ENCODE assay signal across 16 mouse cellular contexts in genomic region chrX:23677511-23677910, GRCm38 (mm10). TPM values are rescaled to one million over a fixed set of nuclear protein-coding genes. Genes with fewer than 3 reads are reported as not detected.
A peak's percentile ranks its signal among the peaks of the same experiment; 100 is the strongest.
DNase-seq lines count a peak whose midpoint lies in the region; ATAC-seq lines count a peak whose summit lies in the region.
"Had no signal": no experiment of that assay in that cellular context is flagged by ENCODE, and none has a peak within 500 bp of the region (broad histone marks: within the 10 kb centered on the region; RNA-seq: fewer than 3 reads in every experiment).

No protein-coding gene starts in this region.

- 0 out of 2 replicates have a peak, but pooled peaks have one; percentile 7 for ATAC-seq in granulocyte monocyte progenitor cell, adult 5-6 weeks (replicated peaks; ENCODE audit: poor library complexity, severe bottlenecking)
- no peak for ATAC-seq in inflammation-experienced regulatory T-cells, adult 6 months
- ATAC-seq: forebrain, embryonic 14.5 days had no signal

- intact Hi-C loops in heart, postnatal 36 days (cut with DNase I), result no loop called here
- intact Hi-C loops in heart, postnatal 10 days (cut with DNase I), result no loop called here
- intact Hi-C loops in heart, postnatal 25 days (cut with DNase I), result no loop called here
- intact Hi-C loops in left cerebral cortex, postnatal 25 days (cut with DNase I), result no loop called here

- DNase-seq in heart, adult 18-20 months, result peak; percentile 17 to 19
- no peak for DNase-seq in heart, postnatal 36 days
- DNase-seq in heart, postnatal 10 days, result peak; percentile 5 to 10
- DNase-seq in heart, postnatal 25 days (ENCODE audit: low spot score), result no peak
- no peak for DNase-seq in left cerebral cortex, postnatal 25 days (ENCODE audit: low spot score in 2 of 2)
- DNase-seq: adrenal gland, adult 2 months; adrenal gland, postnatal 25 days; cerebellum, adult 2 months; cerebellum, postnatal 10 days; embryo, embryonic 11 days; gastrocnemius, adult 2 months; gastrocnemius, postnatal 25 days; kidney, adult 2 months had no signal

RNA-seq across cellular contexts. Expression of gene Wdr44, which starts 15.3 kb away (rescaled TPM):
- total RNA-seq in heart, adult 18-20 months (2021), result 10 to 100 TPM in 1 of 2 experiments, 1 to 10 TPM in 1; 9.3 to 10.5 TPM
- 10 to 100 TPM in 1 of 2 experiments, 1 to 10 TPM in 1; 8.2 to 10.4 TPM for total RNA-seq in heart, postnatal 36 days (2021)
- total RNA-seq in heart, postnatal 10 days (2021), result 10 to 100 TPM; 11.6 to 11.9 TPM
- 10 to 100 TPM in 1 of 2 experiments, 1 to 10 TPM in 1; 9.7 to 10.4 TPM for total RNA-seq in heart, postnatal 25 days (2021)
- 6.4 and 6.7 TPM in 2 replicates for total RNA-seq in granulocyte monocyte progenitor cell, adult 5-6 weeks (2014; fragmentation: Nextera tagmentation)
- total RNA-seq in granulocyte monocyte progenitor cell, adult 5-6 weeks (2017), result 7.8 and 12.7 TPM in 2 replicates
- polyA plus RNA-seq in inflammation-experienced regulatory T-cells, adult 6 months (2017; shearing (Covaris generic)), result 10 to 100 TPM; 29.9 to 46.9 (median 37.7) TPM
- 10 to 100 TPM; 22.3 to 22.6 TPM for total RNA-seq in left cerebral cortex, postnatal 25 days (2021)

Comparison
In these comparisons a context has a peak if more than half of its experiments do, and no peak if none do; other contexts are left out.
1. DNase-seq: peak in heart, adult 18-20 months (2 of 2) and heart, postnatal 10 days (2 of 2); none in heart, postnatal 36 days (0 of 2), heart, postnatal 25 days (single experiment) and left cerebral cortex, postnatal 25 days (0 of 2).